Mouse (Mus musculus) hindbrain, embryonic 13.5 days (tissue): ENCODE results near the gene Capns1. TPM values are rescaled to one million over a fixed set of nuclear protein-coding genes. Genes with fewer than 3 reads are reported as not detected.
A peak's percentile ranks its signal among the peaks of the same experiment; 100 is the strongest.

Experiments
- ATAC-seq: fragments of 200-750 bp; cut with Nextera tagmentation; 2 replicates; pipeline ENCODE4 v1.8.0; 2017; ENCODE audit warnings: moderate TSS enrichment; ENCODE audit not compliant: low FRiP score
- H3K27ac ChIP-seq: fragments of 300-500 bp; sonication (generic); 2 replicates; pipeline ENCODE4 v1.5.1; 2015; ENCODE audit warnings: inconsistent platforms, mild to moderate bottlenecking, moderate library complexity
- H3K27me3 ChIP-seq: fragments of 300-500 bp; sonication (generic); 2 replicates; pipeline ENCODE4 v1.6.1; 2015; ENCODE audit warnings: mild to moderate bottlenecking, inconsistent platforms
- H3K36me3 ChIP-seq: fragments of 300-500 bp; sonication (generic); 2 replicates; pipeline ENCODE4 v1.6.1; 2015; ENCODE audit warnings: mild to moderate bottlenecking, inconsistent platforms
- H3K4me1 ChIP-seq: fragments of 300-500 bp; sonication (generic); replicated peaks from 2 replicates; pipeline ENCODE4 v1.6.1; 2015; ENCODE audit warnings: inconsistent platforms
- H3K4me2 ChIP-seq: fragments of 300-500 bp; sonication (generic); 2 replicates; pipeline ENCODE4 v1.6.1; 2015; ENCODE audit warnings: inconsistent platforms, mild to moderate bottlenecking, moderate library complexity
- H3K4me3 ChIP-seq: fragments of 300-500 bp; sonication (generic); 2 replicates; pipeline ENCODE4 v1.5.1; 2015; ENCODE audit warnings: mild to moderate bottlenecking, inconsistent platforms
- H3K9ac ChIP-seq: fragments of 300-500 bp; sonication (generic); 2 replicates; pipeline ENCODE4 v1.6.1; 2015; ENCODE audit warnings: mild to moderate bottlenecking, inconsistent platforms
- H3K9me3 ChIP-seq: fragments of 300-500 bp; sonication (generic); 2 replicates; pipeline ENCODE4 v1.6.1; 2016; ENCODE audit warnings: inconsistent platforms
- WGBS: fragments of 180-500 bp; shearing (Covaris S2); methylation state at CpG from one replicate; pipeline ENCODE4 v1.1.7; 2015; 5-methylcytosine and 5-hydroxymethylcytosine counted together
- polyA plus RNA-seq: library from polyadenylated mRNA; unstranded; fragments of >200 nt; fragmentation: Nextera tagmentation; extraction: Ambion mirVana; gene quantifications from 2 replicates; pipeline ENCODE4 v1.2.1, GENCODE M21; 2015

Capns1 gene
- polyA plus RNA-seq, 1 experiment from 2014 or later = 68.1 TPM

DNA sequence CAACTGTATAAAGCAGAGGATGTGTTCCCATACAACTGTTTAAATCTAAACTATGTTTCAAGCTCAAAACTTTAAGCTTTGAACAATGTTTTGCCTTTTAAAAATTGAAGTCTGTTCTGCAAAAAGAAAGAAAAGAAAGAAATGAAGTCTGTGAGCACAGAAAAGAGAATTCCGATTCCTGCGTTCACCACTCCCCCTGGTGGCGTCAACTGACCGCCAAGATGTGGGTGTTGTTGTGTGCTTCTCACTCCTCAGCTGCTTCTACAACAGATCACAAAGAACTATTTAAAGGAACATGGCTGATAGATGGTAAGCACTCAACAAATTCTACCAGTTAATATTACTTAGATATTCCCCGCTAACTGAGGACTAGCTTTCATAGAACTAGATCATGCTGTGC is 35.5 kb downstream of the Capns1 start:
- Histone ChIP-seq H3K4me3 (no peak overlapping the region), H3K4me2 (no peak overlapping the region), H3K27ac (no peak overlapping the region), H3K36me3 (peaks cover 87% of the 10 kb centered on the region), H3K27me3 (no peaks in the 10 kb centered on the region), H3K9ac (no peak overlapping the region), H3K9me3 (peaks cover 72% of the 10 kb centered on the region), H3K4me1 (peaks cover 10% of the 10 kb centered on the region)
- WGBS = over 99% methylated on average over 5 of the region's 5 CpGs
- no peak for ATAC-seq

DNA sequence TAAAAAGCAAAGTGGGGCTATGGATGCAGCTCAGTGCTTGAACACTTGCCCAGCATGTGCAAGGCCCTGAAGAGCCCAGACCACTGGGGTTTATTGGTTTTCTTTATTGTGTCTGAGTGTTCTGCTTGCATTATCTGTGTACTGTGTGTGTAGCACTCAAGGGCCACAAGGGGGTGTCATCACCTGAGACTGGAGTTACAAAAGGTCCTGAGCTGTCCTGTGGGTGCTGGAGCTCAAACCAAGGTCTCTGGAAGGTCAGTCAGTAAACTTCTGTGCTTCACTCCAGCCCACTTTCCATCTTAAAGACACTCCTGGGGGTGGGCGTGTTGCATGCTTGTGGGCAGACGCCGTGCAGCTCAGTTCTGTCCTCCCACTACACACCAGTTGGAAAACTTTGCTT is 43.1 kb downstream of the Capns1 start:
- Histone ChIP-seq H3K4me3 (no peak overlapping the region), H3K27ac (no peak overlapping the region), H3K4me1 (no peaks in the 10 kb centered on the region), H3K9ac (no peak overlapping the region), H3K9me3 (peaks cover 87% of the 10 kb centered on the region), H3K4me2 (no peak overlapping the region), H3K36me3 (peaks cover 86% of the 10 kb centered on the region), H3K27me3 (no peaks in the 10 kb centered on the region)
- ATAC-seq = no peak
- 96% methylated on average over 3 of the region's 3 CpGs for whole genome bisulfite sequencing

DNA sequence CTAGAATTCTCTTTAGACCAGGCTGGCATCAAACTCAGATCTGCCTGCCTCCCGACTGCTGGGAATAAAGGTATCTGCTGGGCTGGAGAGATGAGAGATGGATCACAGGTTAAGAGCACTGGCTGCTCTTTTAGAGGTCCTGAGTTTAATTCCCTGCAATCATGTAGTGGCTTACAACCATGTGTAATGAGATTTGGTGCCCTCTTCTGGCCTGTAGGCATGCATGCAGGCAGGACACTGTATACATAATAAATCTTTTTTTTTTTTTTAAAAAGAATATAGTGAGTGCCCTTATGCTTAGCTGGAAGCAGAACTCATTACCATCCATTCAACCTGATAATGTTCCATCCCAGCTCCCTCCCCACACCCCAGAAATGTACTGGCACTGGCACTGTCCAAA is 44.6 kb downstream of the Capns1 start:
- Histone ChIP-seq H3K4me3 (no peak overlapping the region), H3K27me3 (no peaks in the 10 kb centered on the region), H3K4me1 (no peaks in the 10 kb centered on the region), H3K4me2 (no peak overlapping the region), H3K27ac (no peak overlapping the region), H3K9me3 (peaks cover 86% of the 10 kb centered on the region), H3K9ac (no peak overlapping the region), H3K36me3 (peaks cover 88% of the 10 kb centered on the region)
- no peak for ATAC-seq
- WGBS = 97% methylated on average over 1 of the region's 1 CpGs

DNA sequence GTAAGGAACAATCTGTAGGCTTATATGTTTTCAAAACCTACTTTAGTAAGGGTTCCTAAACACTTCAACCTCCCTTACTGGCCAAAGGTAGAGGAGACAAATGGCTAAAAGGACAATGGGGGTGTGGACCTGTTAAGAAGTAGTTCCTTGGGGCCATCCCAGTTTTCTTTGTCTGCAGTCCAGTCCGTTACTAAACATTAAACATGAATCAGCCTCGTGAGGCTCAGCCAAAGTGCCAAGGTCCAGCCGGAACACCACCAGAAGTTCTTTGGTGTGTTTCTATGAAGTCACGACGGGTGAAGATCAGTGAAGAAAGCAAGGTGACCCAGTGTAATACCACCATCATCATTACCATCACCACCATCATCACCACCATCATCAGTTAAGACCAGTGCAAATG is 51.6 kb downstream of the Capns1 start:
- Histone ChIP-seq H3K36me3 (peaks cover 54% of the 10 kb centered on the region), H3K4me1 (peaks cover 10% of the 10 kb centered on the region), H3K9ac (no peak overlapping the region), H3K27ac (no peak overlapping the region), H3K4me2 (no peak overlapping the region), H3K27me3 (no peaks in the 10 kb centered on the region), H3K9me3 (peaks cover 38% of the 10 kb centered on the region), H3K4me3 (no peak overlapping the region)
- ATAC-seq = no peak
- WGBS = 95% methylated on average over 5 of the region's 5 CpGs

DNA sequence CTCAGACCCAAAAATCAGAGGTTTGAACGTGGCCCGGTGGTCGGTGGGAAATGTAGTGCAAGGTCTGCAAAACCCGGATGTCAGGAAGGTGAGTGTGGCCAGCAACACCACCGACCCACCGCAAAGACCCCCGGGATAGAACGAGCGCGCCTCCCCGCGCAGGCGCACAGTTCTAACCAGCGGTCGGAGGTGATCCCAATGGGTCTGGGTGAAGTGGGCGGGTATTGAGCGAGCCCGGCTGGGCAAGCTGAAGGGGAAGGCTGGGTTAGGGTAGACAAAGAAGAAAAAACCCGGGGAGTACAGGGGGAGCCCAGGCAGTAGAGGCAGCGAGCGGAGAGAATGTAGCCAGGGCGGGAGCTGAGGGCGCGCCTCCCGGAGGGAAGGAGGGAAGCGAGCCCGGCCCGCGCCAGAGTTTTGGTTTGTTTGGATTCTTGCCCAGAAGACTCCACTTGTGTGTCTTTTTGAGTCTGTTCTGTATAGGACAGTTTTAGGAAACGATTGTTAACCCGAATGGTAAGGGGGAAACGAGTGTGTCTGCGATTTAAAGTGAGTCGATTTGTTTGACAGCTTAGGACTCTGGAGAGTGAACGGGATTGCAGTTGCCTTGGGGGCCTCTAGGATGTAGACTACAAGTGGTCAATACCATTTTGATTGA is 54.9 kb downstream of the Capns1 start:
- peak; percentile 97 for ATAC-seq
- 3% methylated on average over 35 of the region's 35 CpGs for WGBS
- no peaks in the 10 kb centered on the region for H3K27me3 ChIP-seq
- peak overlapping the region; percentile 90 for H3K27ac ChIP-seq
- H3K4me1 ChIP-seq = peaks cover 10% of the 10 kb centered on the region
- peak overlapping the region; percentile 56 for H3K4me3 ChIP-seq
- H3K36me3 ChIP-seq = peaks cover 40% of the 10 kb centered on the region
- peak overlapping the region; percentile 59 for H3K4me2 ChIP-seq
- peaks cover 14% of the 10 kb centered on the region; the same call in 1 of the 2 replicates for H3K9me3 ChIP-seq
- H3K9ac ChIP-seq = peak overlapping the region; percentile 75

DNA sequence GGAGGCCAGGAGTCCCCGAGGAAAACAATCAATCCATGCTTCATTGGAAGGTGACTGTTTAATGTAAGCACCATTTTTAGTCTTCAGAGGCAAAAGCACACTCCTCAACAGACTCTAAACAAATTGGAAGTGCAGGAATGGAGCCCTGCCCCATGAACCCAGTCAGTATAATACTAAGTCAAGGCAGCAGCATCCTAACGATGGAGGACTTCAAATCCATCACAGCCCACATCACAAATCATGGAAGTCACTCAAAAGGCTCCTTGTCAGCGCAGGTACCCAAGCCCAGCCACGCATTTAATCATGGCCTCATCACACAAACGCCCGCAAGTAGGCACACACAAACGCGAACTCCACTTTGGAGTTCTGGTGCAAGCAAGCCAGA is 55.4 kb downstream of the Capns1 start:
- Histone ChIP-seq H3K4me1 (peaks cover 10% of the 10 kb centered on the region), H3K36me3 (peaks cover 38% of the 10 kb centered on the region), H3K4me2 (peak overlapping the region; percentile 59), H3K27ac (peak overlapping the region; percentile 90), H3K27me3 (no peaks in the 10 kb centered on the region), H3K4me3 (peak overlapping the region; percentile 56), H3K9me3 (peaks cover 12% of the 10 kb centered on the region; the same call in 1 of the 2 replicates), H3K9ac (peak overlapping the region; percentile 75)
- ATAC-seq = no peak; the same call in 1 of the 2 replicates
- 16% methylated on average over 8 of the region's 8 CpGs for WGBS

Other genes starting within 250 kb of the Capns1 start
- 17.5 and 18.4 TPM in 2 replicates for gene Zfp74, start 244.7 kb downstream of the Capns1 start, polyA plus RNA-seq
- gene Zfp568, start 214.9 kb downstream of the Capns1 start, polyA plus RNA-seq = 5.5 and 8.0 TPM in 2 replicates
- gene Zfp14, start 147.4 kb downstream of the Capns1 start, polyA plus RNA-seq = 9.4 TPM in 2 replicates
- 12.8 and 12.9 TPM in 2 replicates for gene Zfp82, start 125.9 kb downstream of the Capns1 start, polyA plus RNA-seq
- 1.5 and 1.6 TPM in 2 replicates for gene Gm26920, start 108.4 kb downstream of the Capns1 start, polyA plus RNA-seq
- gene Zfp566, start 108.3 kb downstream of the Capns1 start, polyA plus RNA-seq = 19.2 and 19.6 TPM in 2 replicates
- gene Zfp260, start 104.0 kb downstream of the Capns1 start, polyA plus RNA-seq = 95.2 and 108 TPM in 2 replicates
- gene Zfp382, start 76.9 kb downstream of the Capns1 start, polyA plus RNA-seq = 17.5 and 19.8 TPM in 2 replicates
- 17.5 and 18.6 TPM in 2 replicates for gene Zfp146, start 29.1 kb downstream of the Capns1 start, polyA plus RNA-seq
- gene Cox7a1, start 14.7 kb downstream of the Capns1 start, polyA plus RNA-seq = 4.5 and 8.0 TPM in 2 replicates
- 174 and 175 TPM in 2 replicates for gene Polr2i, start 33.1 kb upstream of the Capns1 start, polyA plus RNA-seq
- gene Tbcb, start 33.5 kb upstream of the Capns1 start, polyA plus RNA-seq = 383 and 390 TPM in 2 replicates
- gene Ovol3, start 36.9 kb upstream of the Capns1 start, polyA plus RNA-seq = not detected in 2 replicates
- gene Thap8, start 81.3 kb upstream of the Capns1 start, polyA plus RNA-seq = 0.43 and 0.66 TPM in 2 replicates
- gene Wdr62, start 81.6 kb upstream of the Capns1 start, polyA plus RNA-seq = 3.1 and 4.3 TPM in 2 replicates
- 84.2 and 90.1 TPM in 2 replicates for gene Clip3, start 92.9 kb upstream of the Capns1 start, polyA plus RNA-seq
- gene Alkbh6, start 109.9 kb upstream of the Capns1 start, polyA plus RNA-seq = 118 and 126 TPM in 2 replicates
- gene Syne4, start 116.0 kb upstream of the Capns1 start, polyA plus RNA-seq = 13.1 and 16.8 TPM in 2 replicates
- gene E130208F15Rik, start 122.9 kb upstream of the Capns1 start, polyA plus RNA-seq = 0.36 TPM in 1 of 2 replicates, not detected in the other
- gene Sdhaf1, start 125.1 kb upstream of the Capns1 start, polyA plus RNA-seq = 21.4 and 21.6 TPM in 2 replicates
- 13.2 and 13.4 TPM in 2 replicates for gene Lrfn3, start 164.0 kb upstream of the Capns1 start, polyA plus RNA-seq
- gene Tyrobp, start 214.9 kb upstream of the Capns1 start, polyA plus RNA-seq = 29.8 and 38.1 TPM in 2 replicates
- gene Hcst, start 221.0 kb upstream of the Capns1 start, polyA plus RNA-seq = 0.52 and 0.88 TPM in 2 replicates
- gene Nfkbid, start 222.9 kb upstream of the Capns1 start, polyA plus RNA-seq = 2.0 TPM in 2 replicates
- 583 and 599 TPM in 2 replicates for gene Aplp1, start 246.7 kb upstream of the Capns1 start, polyA plus RNA-seq